Mouse (Mus musculus): ENCODE measurements around the gene Clec16a.
A peak's percentile ranks its signal among the peaks of the same experiment; 100 is the strongest.

Clec16a gene

DNA sequence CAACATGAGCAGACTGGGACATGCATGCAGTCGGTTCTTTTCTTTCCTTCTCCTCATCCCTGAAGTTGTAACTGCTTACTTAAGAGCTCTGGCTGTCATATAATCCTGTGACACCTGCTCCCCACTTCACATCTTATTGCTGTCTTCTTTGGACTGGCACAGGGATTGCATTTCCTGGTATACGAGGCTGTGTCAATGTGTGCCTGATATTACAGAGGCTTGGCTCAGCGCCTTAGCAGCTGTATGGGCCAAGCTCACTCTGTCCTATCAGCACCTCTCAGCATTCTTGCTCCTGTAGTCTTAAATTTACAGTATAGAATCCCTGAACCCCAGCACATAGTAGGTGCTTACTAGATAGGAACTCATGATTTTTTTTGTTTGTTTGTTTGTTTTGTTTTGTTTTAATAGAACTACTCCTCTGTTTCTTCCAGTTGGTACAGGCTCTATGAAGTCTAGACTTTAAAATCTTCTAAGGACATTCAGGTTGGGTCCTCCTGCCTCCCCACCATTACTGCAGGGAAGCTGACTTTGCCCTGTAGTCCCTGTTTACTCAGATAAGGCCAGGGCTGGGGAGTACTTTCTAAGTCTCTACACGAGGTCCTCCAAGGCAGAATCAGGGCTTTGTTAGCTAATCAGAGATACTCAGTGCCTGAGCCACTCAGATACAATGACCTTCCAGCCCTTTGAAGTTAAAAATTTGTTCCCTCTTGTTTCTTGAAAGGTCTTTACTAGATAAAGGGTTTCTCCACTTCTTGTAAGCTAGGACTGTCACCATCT is 97.9 kb downstream of the Clec16a start:
- no peak for DNase-seq (ENCODE audit: low spot score)

DNA sequence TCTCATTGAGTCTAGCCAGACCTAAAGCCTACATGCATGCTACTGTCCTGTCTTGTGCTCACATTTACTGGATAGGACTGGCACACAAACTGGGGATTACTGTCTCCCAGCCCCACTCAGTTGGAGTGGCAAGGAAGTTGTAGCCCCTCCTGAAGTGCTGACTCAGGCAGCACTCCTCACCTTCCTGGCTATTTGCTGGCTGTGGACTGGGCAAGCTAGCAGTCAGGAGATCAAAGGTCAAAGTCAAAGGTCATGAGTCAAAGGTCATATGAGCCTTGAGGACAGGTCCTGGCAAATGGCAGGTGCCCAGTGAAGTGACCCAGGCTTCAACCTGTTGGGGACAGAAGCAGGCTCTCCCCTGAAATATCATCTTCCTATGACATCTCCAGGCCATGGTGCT is 99.1 kb downstream of the Clec16a start:
- no peak for DNase-seq (ENCODE audit: low spot score)

DNA sequence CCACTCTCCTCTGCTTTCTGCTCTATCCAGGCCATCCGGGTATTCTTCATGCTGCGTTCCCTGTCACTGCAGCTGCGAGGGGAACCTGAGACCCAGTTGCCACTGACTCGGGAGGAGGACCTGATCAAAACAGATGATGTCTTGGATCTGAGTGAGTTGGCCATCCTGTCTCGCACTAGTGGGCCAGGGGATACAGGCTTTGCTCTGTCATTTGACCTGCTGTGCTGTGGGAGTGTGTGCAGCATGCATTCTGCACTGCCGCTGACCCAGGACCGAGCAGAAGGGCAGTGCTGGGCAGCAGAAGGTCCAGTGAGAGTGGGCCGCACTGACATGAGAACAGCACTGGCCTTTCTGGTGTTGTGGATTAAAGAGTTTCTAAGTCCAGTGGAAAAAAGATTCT is 99.6 kb downstream of the Clec16a start:
- no peak for DNase-seq (ENCODE audit: low spot score)

DNA sequence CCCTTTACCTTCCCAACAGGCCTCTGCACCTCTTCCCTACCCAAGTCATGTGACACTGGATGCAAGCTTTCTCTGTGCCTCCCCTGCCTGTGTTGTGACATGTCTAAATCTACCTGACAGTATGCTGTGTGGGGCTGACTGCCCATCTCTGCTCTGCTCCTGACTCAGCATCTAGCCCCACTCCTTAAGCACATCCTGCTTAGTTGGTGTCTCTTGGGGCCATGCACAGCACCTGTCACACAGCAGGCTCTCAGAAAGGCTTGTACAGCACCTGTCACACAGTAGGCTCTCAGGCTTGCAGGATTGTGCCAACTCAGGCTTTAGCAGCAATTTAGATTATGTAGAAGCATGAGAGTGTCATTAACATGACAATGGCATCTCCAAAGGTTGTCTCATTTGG is 106.7 kb downstream of the Clec16a start:
- no peak for DNase-seq (ENCODE audit: low spot score)

DNA sequence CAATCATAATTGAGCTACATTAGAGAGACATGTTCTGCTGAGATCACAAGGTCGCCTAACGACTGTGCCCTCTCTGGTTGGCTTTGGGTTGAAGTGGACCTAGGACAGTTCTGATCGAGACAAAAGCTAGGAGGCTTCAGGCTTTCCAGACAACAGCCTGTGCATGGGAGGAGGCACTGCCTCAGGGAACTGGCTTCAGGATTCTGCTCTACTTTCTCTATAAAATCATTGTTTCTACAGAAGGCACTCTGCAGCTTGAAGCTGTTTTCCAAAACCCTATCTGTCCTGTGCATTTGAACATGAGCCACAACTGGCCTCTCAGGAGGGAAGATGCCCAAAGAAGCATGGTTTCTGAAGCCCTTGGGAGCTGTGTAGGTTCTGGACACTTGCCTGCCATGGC is 107.8 kb downstream of the Clec16a start:
- no peak for DNase-seq (ENCODE audit: low spot score)

DNA sequence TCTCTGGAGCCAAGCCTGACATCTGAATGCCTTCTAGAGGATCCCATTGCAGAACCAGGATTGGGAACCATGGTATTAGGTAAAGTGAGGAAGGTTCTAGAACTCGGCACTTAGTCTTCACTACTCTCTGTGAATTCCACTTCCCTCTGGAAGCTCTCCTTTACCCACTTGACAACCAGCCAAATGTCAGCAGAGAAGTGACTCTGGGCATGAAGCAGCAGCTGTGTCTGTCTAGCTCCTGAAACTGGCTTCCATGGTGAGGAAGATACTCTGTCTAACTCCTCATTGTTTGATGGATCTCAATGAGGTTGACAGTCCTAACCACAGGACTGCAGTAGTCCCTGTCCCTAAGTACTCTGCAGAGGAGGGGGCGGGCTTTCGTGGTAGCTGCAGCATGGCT is 110.1 kb downstream of the Clec16a start:
- no peak for DNase-seq (ENCODE audit: low spot score)

DNA sequence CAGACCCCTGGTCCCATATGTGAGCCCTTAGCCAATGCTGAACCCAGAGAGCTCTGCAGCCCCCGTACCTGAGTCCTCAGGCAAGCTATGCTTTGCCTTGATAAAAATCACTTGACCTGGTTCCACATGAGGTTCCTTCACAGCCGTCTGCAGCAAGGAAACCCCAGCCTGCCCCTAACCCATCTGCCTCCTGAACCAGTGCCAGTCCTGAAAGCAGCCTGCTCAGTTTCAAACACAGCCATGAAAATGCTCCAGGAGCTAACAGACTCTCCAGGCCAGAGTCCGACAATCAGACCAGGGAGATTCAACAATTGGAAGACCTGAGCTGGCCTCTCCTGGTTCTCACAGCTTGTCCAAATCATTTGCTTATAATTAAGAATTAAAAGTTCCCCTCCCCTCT is 110.8 kb downstream of the Clec16a start:
- no peak for DNase-seq (ENCODE audit: low spot score)

DNA sequence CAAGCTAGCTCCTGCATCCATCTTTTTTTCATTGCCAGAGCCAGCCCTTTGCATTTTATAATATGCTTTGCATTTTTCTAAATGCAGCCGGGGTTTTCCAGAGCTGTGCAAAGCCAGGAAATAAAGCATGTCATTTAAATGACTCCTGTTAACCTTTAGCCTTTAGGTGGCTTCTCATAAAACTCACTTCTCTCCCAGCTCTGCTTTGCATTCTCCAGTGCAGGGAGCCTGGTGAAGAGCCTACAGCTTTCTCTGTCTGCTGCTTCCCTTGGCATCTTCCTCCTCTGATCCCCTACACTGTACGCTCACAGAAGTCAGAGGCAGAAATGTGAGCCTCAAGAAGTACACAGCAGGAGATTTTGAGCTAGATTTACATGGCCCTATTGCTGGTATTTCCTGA is 111.3 kb downstream of the Clec16a start:
- no peak for DNase-seq (ENCODE audit: low spot score)

DNA sequence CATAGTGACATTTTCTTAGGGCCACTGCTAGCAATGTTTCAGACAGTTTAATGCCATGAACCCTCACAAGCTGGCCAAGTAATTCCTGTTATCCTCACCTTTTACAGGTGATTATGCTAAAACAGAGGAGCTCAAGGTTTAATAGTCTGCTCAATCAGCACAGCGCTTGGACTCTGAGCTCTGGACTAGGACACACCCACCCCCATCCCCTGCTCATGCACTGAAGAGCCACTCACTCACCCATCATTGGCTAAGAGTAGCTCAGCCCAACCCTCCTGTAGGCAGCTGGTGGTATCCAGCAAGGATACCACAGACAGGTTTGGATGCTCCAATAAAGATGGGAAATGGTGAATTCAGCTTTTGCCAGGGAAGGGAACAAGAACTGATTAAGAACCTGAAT is 111.8 kb downstream of the Clec16a start:
- DNase-seq (ENCODE audit: low spot score), result no peak

DNA sequence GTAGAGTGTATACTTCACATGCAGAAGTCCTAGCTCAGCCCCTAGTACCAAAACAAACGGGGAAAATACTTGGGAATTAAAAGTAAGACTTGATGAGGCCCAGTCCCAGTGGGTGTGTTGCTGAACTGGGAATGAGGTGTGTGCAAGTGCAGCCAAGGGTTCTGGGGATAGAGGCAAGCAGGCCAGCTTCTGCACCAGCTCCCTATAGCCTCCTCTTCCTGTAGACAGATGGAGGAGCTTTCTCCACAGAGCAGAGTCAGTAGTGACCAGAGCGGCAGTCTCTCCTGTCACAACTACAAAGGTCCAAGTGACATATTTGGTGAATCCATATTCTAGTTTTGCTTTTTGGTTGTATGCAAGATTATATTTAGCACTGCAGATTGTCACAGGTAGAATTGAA is 114.1 kb downstream of the Clec16a start:
- DNase-seq (ENCODE audit: low spot score), result no peak

DNA sequence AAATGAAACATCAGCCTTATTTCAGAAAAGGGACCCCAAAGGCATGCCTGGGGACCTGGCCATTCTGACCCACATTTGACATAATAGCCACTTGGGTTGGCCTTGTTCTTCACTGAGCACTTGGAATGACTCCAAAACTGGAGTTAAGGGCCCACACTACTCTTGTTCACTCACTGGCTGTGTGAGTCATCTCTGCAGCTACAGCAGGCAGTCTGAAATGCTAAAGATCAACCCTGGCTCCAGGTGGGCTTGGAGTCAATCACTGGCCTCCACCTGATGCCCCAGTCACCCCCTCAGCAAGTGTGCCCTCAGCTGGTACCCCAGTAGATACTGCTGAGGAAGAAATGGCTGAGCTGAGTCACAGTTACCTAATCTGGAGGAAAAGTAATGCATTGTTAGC is 115.4 kb downstream of the Clec16a start:
- DNase-seq (ENCODE audit: low spot score), result no peak

DNA sequence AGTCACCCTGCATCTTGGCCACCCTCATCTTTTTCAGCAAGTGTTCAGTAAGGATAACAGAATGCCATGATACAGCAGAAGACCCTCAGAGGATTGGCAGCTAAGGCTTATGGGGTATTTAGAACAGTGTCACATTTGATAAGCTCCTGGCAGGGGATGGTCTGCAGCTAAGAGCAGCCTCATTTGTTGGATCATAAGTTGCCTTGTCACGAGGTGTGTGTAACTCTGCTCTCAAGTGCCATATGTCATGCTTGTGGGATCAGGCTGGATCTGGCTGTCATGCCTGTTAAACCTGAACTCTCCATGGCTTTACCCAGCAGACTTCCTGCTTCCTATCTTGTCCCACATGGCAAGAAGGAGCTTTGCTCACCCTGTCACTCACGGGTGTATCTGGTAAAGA is 116.2 kb downstream of the Clec16a start:
- no peak for DNase-seq (ENCODE audit: low spot score)

DNA sequence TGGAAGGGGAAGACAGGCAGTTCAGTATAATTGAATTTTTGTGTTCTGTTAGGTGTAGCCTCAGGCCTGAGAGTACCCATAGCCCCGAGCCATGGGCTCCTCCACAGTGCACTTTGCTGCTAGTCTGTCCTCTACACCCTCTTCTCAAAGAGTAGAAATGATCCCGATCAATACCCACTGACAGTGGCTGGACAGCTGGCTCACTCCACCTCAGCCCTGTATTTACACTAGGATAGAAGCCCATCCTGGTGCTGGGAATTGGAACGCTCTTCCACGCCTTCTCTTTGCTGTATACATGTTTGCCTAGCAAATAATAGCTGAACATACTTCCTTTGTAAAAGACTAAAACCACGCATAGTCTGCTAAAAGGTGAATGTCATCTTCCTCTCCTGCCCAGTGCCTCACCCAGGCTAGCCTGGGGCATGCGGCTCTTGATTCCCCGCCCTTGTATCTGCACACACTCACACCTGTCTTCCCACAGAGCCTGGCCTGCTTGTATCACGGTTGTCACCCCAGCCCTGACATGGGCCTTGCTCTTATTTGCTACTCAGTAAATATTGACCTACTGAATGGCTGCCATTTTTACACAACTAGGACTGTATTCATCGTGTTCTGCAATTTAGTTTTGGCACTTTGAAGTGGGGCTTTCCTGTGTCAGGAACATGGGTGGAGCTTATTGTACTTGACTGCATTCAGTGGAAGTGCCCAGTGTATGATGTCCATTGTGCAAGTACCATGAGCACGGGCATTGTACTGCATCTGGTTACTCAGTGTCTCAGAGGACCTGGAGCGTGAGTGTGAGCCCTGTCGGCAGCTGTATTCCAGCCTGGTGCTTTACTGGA is 119.0 kb downstream of the Clec16a start:
- no peak for DNase-seq (ENCODE audit: low spot score)

DNA sequence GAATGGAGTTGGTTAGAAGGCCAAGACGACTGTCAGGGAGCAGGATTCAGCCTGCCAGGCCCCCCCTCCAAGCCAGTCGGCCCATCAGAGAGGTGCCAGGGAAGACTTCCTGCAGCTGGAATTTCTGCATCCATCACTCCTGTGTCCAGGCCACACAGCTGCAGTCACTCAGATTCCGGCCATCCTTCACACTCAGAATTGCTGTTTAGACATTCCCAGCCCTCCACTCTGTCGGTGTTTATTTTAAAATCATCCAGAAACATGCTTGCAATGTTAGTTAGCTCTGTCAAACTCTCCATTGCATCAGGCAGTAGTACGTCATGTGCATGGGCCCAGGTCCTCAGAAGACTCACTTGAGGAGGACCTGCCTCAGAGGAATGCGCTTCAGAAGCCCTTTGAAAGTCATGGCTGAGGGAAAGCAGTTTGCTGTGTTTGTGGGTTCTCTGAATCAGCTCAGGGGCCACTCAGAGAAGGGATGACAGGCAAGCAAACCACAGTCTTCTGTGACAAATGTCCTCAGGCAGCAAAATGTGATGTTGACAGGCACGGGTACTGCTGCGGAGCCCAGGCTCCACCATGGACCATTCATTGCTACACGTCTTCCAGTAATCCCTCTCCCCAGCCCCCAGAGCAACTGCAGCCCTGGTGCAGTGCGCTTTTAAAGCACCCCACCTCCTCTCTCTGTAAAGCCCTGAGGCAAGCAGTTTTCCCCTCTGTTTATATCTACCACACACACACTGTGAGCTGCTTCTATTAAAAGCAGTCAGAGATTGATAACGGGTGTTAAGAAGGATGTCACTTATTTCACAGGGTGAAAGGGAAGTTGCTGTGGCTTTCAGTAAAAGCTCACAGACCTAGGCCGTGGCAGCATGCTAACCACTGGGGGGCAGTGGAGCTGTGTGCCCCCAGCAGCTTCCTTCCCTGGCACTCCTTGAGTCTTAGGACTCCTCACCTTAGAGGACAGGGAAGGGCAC is 120.1 kb downstream of the Clec16a start:
- DNase-seq (ENCODE audit: low spot score), result peak; percentile 31

DNA sequence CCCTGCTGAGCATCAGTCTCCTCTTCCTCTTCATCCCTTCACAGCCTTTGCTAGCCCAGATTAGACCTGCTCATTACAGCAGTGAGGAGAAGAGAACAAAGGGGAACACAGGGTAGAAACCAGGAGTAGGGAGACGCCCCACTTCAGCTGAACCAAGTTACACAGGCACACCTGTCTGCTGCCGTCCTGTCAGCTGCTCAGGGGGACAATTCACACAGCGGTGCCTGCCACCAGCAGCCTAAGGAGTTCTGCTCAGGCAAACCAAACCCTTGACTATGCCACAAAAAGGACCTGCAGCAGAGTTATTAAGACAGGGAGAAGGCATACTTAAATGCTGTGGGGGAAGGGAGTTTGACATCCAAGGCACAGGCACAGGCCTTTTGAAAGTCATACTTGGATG is 121.6 kb downstream of the Clec16a start:
- DNase-seq (ENCODE audit: low spot score), result no peak

DNA sequence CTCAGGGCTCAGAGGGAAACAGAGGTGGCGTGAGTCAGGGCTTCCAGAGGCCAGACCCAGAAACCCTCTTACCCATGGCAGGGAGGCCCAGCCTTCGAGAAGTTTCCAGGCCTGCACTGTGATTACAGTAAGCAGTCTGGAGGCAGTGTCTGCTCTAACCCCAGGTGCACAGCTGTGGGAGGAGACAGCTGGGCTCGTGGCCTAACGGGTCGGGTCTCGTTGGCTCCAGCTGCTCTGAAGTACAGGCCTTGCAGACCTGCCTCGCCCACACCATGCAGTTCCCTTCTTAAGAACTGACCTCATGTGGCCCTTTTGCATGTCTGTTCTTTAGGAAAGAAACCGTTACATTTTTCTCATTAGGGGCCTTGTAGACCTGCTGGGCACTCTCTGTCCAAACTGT is 123.3 kb downstream of the Clec16a start:
- DNase-seq (ENCODE audit: low spot score), result no peak

DNA sequence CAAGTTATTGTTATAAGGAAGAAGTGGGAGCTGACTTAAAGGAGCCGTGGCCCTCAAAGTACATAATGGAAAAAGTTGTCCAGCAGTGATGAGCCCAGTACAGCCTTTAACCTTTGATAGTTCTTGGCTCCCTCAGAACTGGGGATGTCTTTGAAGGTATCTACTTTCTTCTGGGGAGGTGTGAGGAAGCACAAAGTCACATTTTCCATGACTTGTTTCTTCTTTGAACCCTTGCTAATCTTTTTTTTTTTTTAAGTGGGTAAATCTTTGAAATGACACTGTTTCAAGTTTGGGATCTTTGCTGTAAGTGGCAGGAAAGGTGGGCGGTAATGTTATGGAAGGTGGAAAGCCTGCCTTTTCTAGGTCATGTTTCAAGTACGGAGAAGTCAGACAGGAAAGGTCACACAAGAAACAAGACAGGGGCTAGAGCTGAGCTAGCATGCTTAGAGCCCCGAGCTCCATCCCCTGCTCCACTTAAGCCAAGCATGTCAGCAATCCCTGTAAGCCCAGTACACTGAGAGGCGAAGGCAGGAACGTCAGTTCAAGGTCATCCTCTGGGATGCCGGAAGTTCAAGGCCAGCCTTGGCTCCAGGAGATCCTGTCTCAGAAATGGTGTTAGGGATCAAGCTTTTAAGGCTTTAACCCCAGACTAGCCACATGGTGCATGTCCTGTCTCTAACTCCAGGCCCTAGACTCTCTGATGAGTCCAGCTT is 124.0 kb downstream of the Clec16a start:
- no peak for DNase-seq (ENCODE audit: low spot score)

DNA sequence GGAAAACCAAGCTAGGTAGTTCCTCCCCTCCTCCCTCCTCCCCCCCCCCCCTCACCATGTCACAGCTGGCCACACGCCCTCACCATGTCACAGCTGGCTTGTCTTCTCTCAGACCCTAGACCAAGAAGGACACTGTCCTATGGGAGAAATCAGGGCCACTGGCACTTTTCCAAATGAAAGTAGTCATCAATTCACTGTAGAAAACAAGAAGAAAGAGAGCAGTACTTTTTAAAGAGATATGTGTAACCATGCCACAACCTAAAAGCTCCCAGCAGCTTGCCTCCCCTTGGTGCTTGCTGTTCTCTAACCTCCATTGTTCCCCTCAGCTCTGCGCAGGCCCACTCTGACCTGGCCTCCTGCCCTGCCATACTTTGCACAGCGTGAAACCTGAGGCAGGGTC is 124.8 kb downstream of the Clec16a start:
- DNase-seq (ENCODE audit: low spot score), result no peak

DNA sequence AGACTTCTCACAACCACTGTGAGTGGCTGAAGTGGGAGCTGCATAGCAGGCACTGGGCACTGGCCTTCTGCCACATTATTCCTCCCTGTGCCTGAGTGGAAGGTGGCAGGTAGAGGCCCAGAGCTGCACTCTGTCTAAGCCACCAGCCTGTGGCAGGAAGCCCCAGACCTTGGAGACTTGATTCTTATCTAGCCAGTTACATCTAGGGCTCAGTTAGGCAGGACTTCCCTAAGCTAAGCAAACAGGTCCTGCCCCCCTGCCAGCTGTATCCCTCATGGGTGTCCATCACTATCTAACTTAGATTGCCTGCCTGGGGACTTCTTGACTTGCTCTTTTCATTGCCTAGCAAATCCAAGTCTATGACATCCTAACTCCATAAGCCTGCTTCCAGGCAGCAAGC is 127.4 kb downstream of the Clec16a start:
- no peak for DNase-seq (ENCODE audit: low spot score)

DNA sequence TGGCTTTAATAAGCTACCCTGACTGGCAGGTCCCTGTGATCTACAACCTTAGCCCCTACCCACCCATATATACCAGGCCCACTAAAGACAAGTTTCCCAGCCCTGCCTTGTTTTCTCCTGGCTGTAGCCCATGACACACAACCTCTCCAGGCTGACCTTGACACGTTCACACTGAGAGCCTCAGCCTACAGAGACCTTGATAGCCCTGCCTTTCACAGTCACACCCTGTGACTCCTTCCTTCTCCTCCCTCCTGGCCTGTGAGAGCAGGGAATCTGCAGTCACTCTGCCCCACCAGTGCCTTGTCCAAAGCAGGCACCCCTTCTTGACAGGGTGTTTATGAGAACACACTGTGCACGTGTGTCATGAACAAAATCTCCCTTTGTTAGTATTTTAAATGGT is 128.9 kb downstream of the Clec16a start:
- no peak for DNase-seq (ENCODE audit: low spot score)

DNA sequence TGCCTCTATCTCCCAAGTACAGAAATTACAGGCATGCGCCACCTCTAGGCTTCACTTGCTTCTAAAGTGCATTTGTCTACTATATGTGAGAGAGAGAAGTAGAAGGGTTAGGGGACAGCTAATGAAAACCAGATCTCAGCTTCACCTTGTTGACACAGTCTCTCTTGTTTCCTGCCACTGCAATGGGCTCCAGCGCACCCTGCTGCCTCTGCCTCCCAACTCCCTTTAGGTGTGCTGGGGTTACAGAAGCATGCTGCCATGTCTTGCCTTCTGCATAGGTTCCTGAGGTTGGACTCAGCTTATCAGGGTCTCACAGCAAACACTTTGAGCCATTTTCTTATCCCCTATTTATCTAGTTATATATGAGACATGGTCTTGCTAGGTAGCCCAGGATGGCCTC is 129.8 kb downstream of the Clec16a start:
- DNase-seq (ENCODE audit: low spot score), result no peak

DNA sequence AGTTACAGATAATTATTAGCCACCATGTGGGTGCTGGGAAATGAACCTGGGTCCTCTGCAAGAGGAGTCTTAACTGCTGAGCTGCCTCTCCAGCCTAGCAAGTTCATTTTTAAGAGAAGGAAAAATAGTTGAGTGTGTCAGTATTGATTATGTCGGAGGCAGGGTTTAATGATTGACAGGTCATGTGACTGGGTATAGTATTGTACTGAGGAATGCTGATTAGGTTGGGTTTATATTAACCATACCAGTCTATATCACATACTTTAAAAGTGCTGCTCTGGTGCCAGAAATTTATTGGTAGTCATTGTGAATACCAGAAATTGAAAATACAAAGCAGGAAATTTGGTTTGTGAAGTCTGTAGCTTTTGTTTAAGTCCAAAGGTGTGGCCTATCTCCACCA is 130.5 kb downstream of the Clec16a start:
- DNase-seq (ENCODE audit: low spot score), result no peak
